Mouse (Mus musculus) neural tube, embryonic 13.5 days (tissue): ENCODE measurements around the gene 6430548M08Rik. TPM values are rescaled to one million over a fixed set of nuclear protein-coding genes. Genes with fewer than 3 reads are reported as not detected.
A peak's percentile ranks its signal among the peaks of the same experiment; 100 is the strongest.

Source experiments
- ATAC-seq: fragments of 200-750 bp; cut with Nextera tagmentation; 2 replicates; pipeline ENCODE4 v1.8.0; 2017; ENCODE audit warnings: low read depth, mild to moderate bottlenecking, moderate TSS enrichment, moderate library complexity
- H3K27ac ChIP-seq: fragments of 300-500 bp; sonication (generic); replicated peaks from 2 replicates; pipeline ENCODE4 v1.5.1; 2015; ENCODE audit warnings: moderate library complexity, mild to moderate bottlenecking, inconsistent platforms
- H3K27me3 ChIP-seq: fragments of 300-500 bp; sonication (generic); 2 replicates; pipeline ENCODE4 v1.6.1; 2015; ENCODE audit warnings: mild to moderate bottlenecking, inconsistent platforms
- H3K36me3 ChIP-seq: fragments of 300-500 bp; sonication (generic); 2 replicates; pipeline ENCODE4 v1.6.1; 2015; ENCODE audit warnings: mild to moderate bottlenecking, inconsistent platforms
- H3K4me1 ChIP-seq: fragments of 300-500 bp; sonication (generic); replicated peaks from 2 replicates; pipeline ENCODE4 v1.6.1; 2015; ENCODE audit warnings: inconsistent platforms
- H3K4me2 ChIP-seq: fragments of 300-500 bp; sonication (generic); 2 replicates; pipeline ENCODE4 v1.6.1; 2015; ENCODE audit warnings: inconsistent platforms, mild to moderate bottlenecking, moderate library complexity
- H3K4me3 ChIP-seq: fragments of 300-500 bp; sonication (generic); 2 replicates; pipeline ENCODE4 v1.5.1; 2015; ENCODE audit warnings: mild to moderate bottlenecking, inconsistent platforms
- H3K9ac ChIP-seq: fragments of 300-500 bp; sonication (generic); 2 replicates; pipeline ENCODE4 v1.6.1; 2015; ENCODE audit warnings: moderate library complexity, mild to moderate bottlenecking, inconsistent platforms
- H3K9me3 ChIP-seq: fragments of 300-500 bp; sonication (generic); 2 replicates; pipeline ENCODE4 v1.6.1; 2016; ENCODE audit warnings: inconsistent platforms
- WGBS: fragments of 180-500 bp; shearing (Covaris S2); methylation state at CpG from one replicate; pipeline ENCODE4 v1.1.7; 2015; 5-methylcytosine and 5-hydroxymethylcytosine counted together
- polyA plus RNA-seq: library from polyadenylated mRNA; unstranded; fragments of >200 nt; fragmentation: Nextera tagmentation; extraction: Ambion mirVana; gene quantifications from 2 replicates; pipeline ENCODE4 v1.2.1, GENCODE M21; 2015

6430548M08Rik gene
- polyA plus RNA-seq, 1 experiment from 2014 or later = 19.4 TPM

- Histone ChIP-seq H3K27me3 (no peaks in the 10 kb centered on the region), H3K36me3 (peaks cover 86% of the 10 kb centered on the region), H3K4me3 (no peak overlapping the region), H3K9ac (no peak overlapping the region), H3K4me1 (no peaks in the 10 kb centered on the region), H3K4me2 (no peak overlapping the region), H3K9me3 (no peaks in the 10 kb centered on the region), H3K27ac (no peak overlapping the region)
- no peak for ATAC-seq
- 93% methylated on average over 8 of the region's 8 CpGs for WGBS
Observed at GRCm38 (mm10) chr8:120084783-120085182, 29.2 kb upstream of the 6430548M08Rik start.

GRCm38 (mm10) chr8:120089511-120089910 lies 24.4 kb upstream of the 6430548M08Rik start:
- Histone ChIP-seq H3K9me3 (no peaks in the 10 kb centered on the region), H3K27ac (no peak overlapping the region), H3K4me3 (no peak overlapping the region), H3K27me3 (no peaks in the 10 kb centered on the region), H3K4me1 (no peaks in the 10 kb centered on the region), H3K9ac (no peak overlapping the region), H3K4me2 (no peak overlapping the region), H3K36me3 (peaks cover 80% of the 10 kb centered on the region)
- 88% methylated on average over 7 of the region's 7 CpGs for WGBS
- ATAC-seq = no peak

- no peak overlapping the region for H3K27ac ChIP-seq
- no peak for ATAC-seq
- no peak overlapping the region for H3K4me3 ChIP-seq
- H3K27me3 ChIP-seq = no peaks in the 10 kb centered on the region
- H3K4me1 ChIP-seq = 0 out of 2 replicates have a peak, but pooled peaks cover 3% of the 10 kb centered on the region
- H3K4me2 ChIP-seq = no peak overlapping the region
- H3K9ac ChIP-seq = no peak overlapping the region
- peaks cover 69% of the 10 kb centered on the region for H3K36me3 ChIP-seq
- no peaks in the 10 kb centered on the region for H3K9me3 ChIP-seq
- WGBS = 93% methylated on average over 3 of the region's 3 CpGs
Observed at GRCm38 (mm10) chr8:120091032-120091431, 22.9 kb upstream of the 6430548M08Rik start.

- Histone ChIP-seq H3K4me2 (no peak overlapping the region), H3K27ac (no peak overlapping the region), H3K27me3 (no peaks in the 10 kb centered on the region), H3K4me3 (no peak overlapping the region), H3K4me1 (0 out of 2 replicates have a peak, but pooled peaks cover 3% of the 10 kb centered on the region), H3K9ac (no peak overlapping the region), H3K36me3 (peaks cover 49% of the 10 kb centered on the region), H3K9me3 (no peaks in the 10 kb centered on the region)
- no peak for ATAC-seq
- WGBS = 96% methylated on average over 3 of the region's 3 CpGs
Observed at GRCm38 (mm10) chr8:120093103-120093502, 20.8 kb upstream of the 6430548M08Rik start.

- H3K27ac ChIP-seq = no peak overlapping the region
- ATAC-seq = no peak
- no peak overlapping the region for H3K4me2 ChIP-seq
- peaks cover 10% of the 10 kb centered on the region for H3K4me1 ChIP-seq
- no peaks in the 10 kb centered on the region for H3K9me3 ChIP-seq
- no peak overlapping the region for H3K9ac ChIP-seq
- WGBS = 86% methylated on average over 10 of the region's 10 CpGs
- no peak overlapping the region for H3K4me3 ChIP-seq
- no peaks in the 10 kb centered on the region for H3K27me3 ChIP-seq
- peaks cover 41% of the 10 kb centered on the region for H3K36me3 ChIP-seq
Observed at GRCm38 (mm10) chr8:120094801-120095200, 19.2 kb upstream of the 6430548M08Rik start.

- H3K27me3 ChIP-seq = no peaks in the 10 kb centered on the region
- H3K36me3 ChIP-seq = peaks cover 26% of the 10 kb centered on the region
- H3K4me3 ChIP-seq = no peak overlapping the region
- peaks cover 18% of the 10 kb centered on the region for H3K4me1 ChIP-seq
- no peaks in the 10 kb centered on the region for H3K9me3 ChIP-seq
- H3K27ac ChIP-seq = no peak overlapping the region
- no peak for ATAC-seq
- H3K4me2 ChIP-seq = no peak overlapping the region
- no peak overlapping the region for H3K9ac ChIP-seq
- WGBS = 84% methylated on average over 2 of the region's 2 CpGs
Observed at GRCm38 (mm10) chr8:120096486-120096885, 17.5 kb upstream of the 6430548M08Rik start.

GRCm38 (mm10) chr8:120100388-120101067 lies 13.4 kb upstream of the 6430548M08Rik start:
- H3K4me2 ChIP-seq = peak overlapping the region; percentile 88
- WGBS = 2% methylated on average over 22 of the region's 25 CpGs
- ATAC-seq = no peak
- no peaks in the 10 kb centered on the region for H3K9me3 ChIP-seq
- peaks cover 35% of the 10 kb centered on the region for H3K4me1 ChIP-seq
- peak overlapping the region; percentile 92 for H3K27ac ChIP-seq
- no peaks in the 10 kb centered on the region for H3K36me3 ChIP-seq
- peak overlapping the region; percentile 84 for H3K9ac ChIP-seq
- peak overlapping the region; percentile 78 for H3K4me3 ChIP-seq
- no peaks in the 10 kb centered on the region for H3K27me3 ChIP-seq

- under 1% methylated on average over 81 of the region's 88 CpGs for WGBS
- H3K4me1 ChIP-seq = peaks cover 32% of the 10 kb centered on the region
Observed at GRCm38 (mm10) chr8:120101068-120101972, 12.6 kb upstream of the 6430548M08Rik start, which contains the start of gene Zdhhc7. Gene Zdhhc7 (minus strand): TSS chr8:120101482.

GRCm38 (mm10) chr8:120103916-120104315 lies 10.0 kb upstream of the 6430548M08Rik start:
- no peak overlapping the region for H3K9ac ChIP-seq
- H3K27me3 ChIP-seq = no peaks in the 10 kb centered on the region
- peak overlapping the region; percentile 1; the same call in 1 of the 2 replicates for H3K27ac ChIP-seq
- 0 out of 2 replicates have a peak, but pooled peaks cover 3% of the 10 kb centered on the region for H3K36me3 ChIP-seq
- ATAC-seq = no peak
- no peak overlapping the region for H3K4me2 ChIP-seq
- 90% methylated on average over 9 of the region's 9 CpGs for WGBS
- H3K4me3 ChIP-seq = no peak overlapping the region
- no peaks in the 10 kb centered on the region for H3K9me3 ChIP-seq
- H3K4me1 ChIP-seq = peaks cover 32% of the 10 kb centered on the region

More at GRCm38 (mm10) chr8:120101068-120101972, 12.6 kb upstream of the 6430548M08Rik start, which contains the start of gene Zdhhc7:
- Histone ChIP-seq H3K36me3 (0 out of 2 replicates have a peak, but pooled peaks cover 3% of the 10 kb centered on the region), H3K9me3 (no peaks in the 10 kb centered on the region), H3K4me2 (peak within 1 kb of the TSS; percentile 88), H3K27ac (peak within 1 kb of the TSS; percentile 92), H3K4me3 (peak within 1 kb of the TSS; percentile 78), H3K27me3 (no peaks in the 10 kb centered on the region), H3K9ac (peak within 1 kb of the TSS; percentile 84)
- ATAC-seq = peak; percentile 68

GRCm38 (mm10) chr8:120104721-120105272 lies 9.2 kb upstream of the 6430548M08Rik start:
- Histone ChIP-seq H3K36me3 (0 out of 2 replicates have a peak, but pooled peaks cover 3% of the 10 kb centered on the region), H3K27me3 (no peaks in the 10 kb centered on the region), H3K9ac (no peak overlapping the region; the same call in 1 of the 2 replicates), H3K4me3 (no peak overlapping the region), H3K9me3 (no peaks in the 10 kb centered on the region), H3K27ac (0 out of 2 replicates have a peak overlapping the region, but pooled peaks have one; percentile 1), H3K4me2 (no peak overlapping the region), H3K4me1 (peaks cover 25% of the 10 kb centered on the region)
- WGBS = 57% methylated on average over 9 of the region's 9 CpGs
- no peak for ATAC-seq

- Histone ChIP-seq H3K36me3 (0 out of 2 replicates have a peak, but pooled peaks cover 3% of the 10 kb centered on the region), H3K27me3 (no peaks in the 10 kb centered on the region), H3K9me3 (no peaks in the 10 kb centered on the region), H3K9ac (no peak overlapping the region), H3K4me1 (peaks cover 9% of the 10 kb centered on the region), H3K4me3 (no peak overlapping the region), H3K4me2 (no peak overlapping the region), H3K27ac (no peak overlapping the region)
- no peak for ATAC-seq
- 16% methylated on average over 3 of the region's 3 CpGs for WGBS
Observed at GRCm38 (mm10) chr8:120109149-120109548, 4.8 kb upstream of the 6430548M08Rik start.
